Mouse (Mus musculus) intestine, embryonic 14.5 days (tissue): ENCODE measurements at regions not wholly inside any gene's neighbourhood (a gene's known extent, or its start where the extent isn't known, plus 50 kb on each side); places are given as distances from the start of the nearest gene placed in this dataset.
A peak's percentile ranks its signal among the peaks of the same experiment; 100 is the strongest.

Experiments used
- ATAC-seq: fragments of 200-750 bp; cut with Nextera tagmentation; replicated peaks from 2 replicates; pipeline ENCODE4 v1.8.0; 2017; ENCODE audit warnings: low read depth, moderate number of reproducible peaks, moderate TSS enrichment, moderate library complexity; ENCODE audit not compliant: low FRiP score, low TSS enrichment
- DNase-seq: peaks from one replicate; pipeline ENCODE4 v3.0.0-alpha.2; 2018; ENCODE audit warnings: low spot score
- H3K27ac ChIP-seq: fragments of 300-500 bp; sonication (generic); 2 replicates; pipeline ENCODE4 v1.5.1; 2014; ENCODE audit warnings: low read depth, mild to moderate bottlenecking, control low read depth
- H3K27me3 ChIP-seq: fragments of 300-500 bp; sonication (generic); replicated peaks from 2 replicates; pipeline ENCODE4 v1.6.1; 2014; ENCODE audit warnings: low read length, control low read depth; ENCODE audit not compliant: control insufficient read depth, insufficient read depth
- H3K36me3 ChIP-seq: fragments of 300-500 bp; sonication (generic); 2 replicates; pipeline ENCODE4 v1.6.1; 2014; ENCODE audit warnings: low read length, control low read depth; ENCODE audit not compliant: control insufficient read depth, insufficient read depth
- H3K4me1 ChIP-seq: fragments of 300-500 bp; sonication (generic); replicated peaks from 2 replicates; pipeline ENCODE4 v1.6.1; 2014; ENCODE audit warnings: low read length, control low read depth, mixed read lengths; ENCODE audit not compliant: control insufficient read depth, insufficient read depth
- H3K4me2 ChIP-seq: fragments of 300-500 bp; sonication (generic); 2 replicates; pipeline ENCODE4 v1.6.1; 2014; ENCODE audit warnings: low read length
- H3K4me3 ChIP-seq: fragments of 300-500 bp; sonication (generic); 2 replicates; pipeline ENCODE4 v1.5.1; 2014; ENCODE audit warnings: low read depth, low read length, control low read depth, mixed read lengths
- H3K9ac ChIP-seq: fragments of 300-500 bp; sonication (generic); 2 replicates; pipeline ENCODE4 v1.6.1; 2014; ENCODE audit warnings: mild to moderate bottlenecking, low read length
- H3K9me3 ChIP-seq: fragments of 300-500 bp; sonication (generic); 2 replicates; pipeline ENCODE4 v1.6.1; 2016; ENCODE audit warnings: low read length, control low read depth; ENCODE audit not compliant: control insufficient read depth
- WGBS: fragments of 180-500 bp; shearing (Covaris S2); extraction: QIAGEN DNeasy Blood & Tissue Kit; methylation state at CpG from one replicate; pipeline ENCODE4 v1.1.7; 2014; 5-methylcytosine and 5-hydroxymethylcytosine counted together

GRCm38 (mm10) chr13:102591803-102592537, 101.4 kb upstream of the Cd180 start:
- ATAC-seq (no peak), DNase-seq (peak; percentile 45)
- Histone ChIP-seq H3K4me1 (peaks cover 40% of the 10 kb centered on the region; the same call in 1 of the 2 replicates), H3K9ac (no peak overlapping the region), H3K36me3 (no peaks in the 10 kb centered on the region), H3K9me3 (no peaks in the 10 kb centered on the region), H3K27me3 (no peaks in the 10 kb centered on the region), H3K27ac (no peak overlapping the region), H3K4me3 (no peak overlapping the region), H3K4me2 (no peak overlapping the region)
- WGBS, result 69% methylated on average over 4 of the region's 4 CpGs

GRCm38 (mm10) chr13:102593405-102594200, 99.8 kb upstream of the Cd180 start:
- Histone ChIP-seq H3K27ac (no peak overlapping the region), H3K9me3 (no peaks in the 10 kb centered on the region), H3K9ac (no peak overlapping the region), H3K4me1 (peaks cover 37% of the 10 kb centered on the region; the same call in 1 of the 2 replicates), H3K4me3 (no peak overlapping the region), H3K27me3 (no peaks in the 10 kb centered on the region), H3K4me2 (no peak overlapping the region), H3K36me3 (no peaks in the 10 kb centered on the region)
- DNase-seq, result peak; percentile 41
- WGBS, result 91% methylated on average over 12 of the region's 12 CpGs
- no peak for ATAC-seq

DNA sequence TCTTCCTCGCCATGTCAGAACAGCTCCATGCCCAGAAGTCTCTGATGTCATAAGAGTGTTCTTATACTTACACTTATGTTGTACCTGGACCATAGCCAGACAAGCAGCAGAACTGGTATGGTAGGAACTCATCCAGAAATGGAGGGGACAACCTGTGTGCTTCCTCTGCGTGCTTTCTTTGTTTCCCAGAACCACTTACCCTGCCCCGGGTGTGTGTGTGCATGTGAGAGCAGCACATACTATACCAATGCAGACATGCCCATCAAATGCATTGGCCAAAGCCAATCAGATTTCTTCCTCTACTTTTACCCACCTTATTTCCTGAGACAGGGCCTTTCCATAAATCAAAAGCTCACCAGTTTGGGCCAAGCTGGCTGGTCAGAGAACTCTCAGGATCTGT, 99.2 kb upstream of the Cd180 start:
- no peaks in the 10 kb centered on the region for H3K27me3 ChIP-seq
- 95% methylated on average over 3 of the region's 3 CpGs for WGBS
- no peak overlapping the region for H3K4me3 ChIP-seq
- ATAC-seq (no peak), DNase-seq (peak; percentile 33)
- no peak overlapping the region for H3K27ac ChIP-seq
- no peak overlapping the region for H3K4me2 ChIP-seq
- H3K36me3 ChIP-seq, result no peaks in the 10 kb centered on the region
- H3K9ac ChIP-seq, result no peak overlapping the region
- no peaks in the 10 kb centered on the region for H3K9me3 ChIP-seq
- H3K4me1 ChIP-seq, result peaks cover 31% of the 10 kb centered on the region; the same call in 1 of the 2 replicates

GRCm38 (mm10) chr13:102595602-102596001, 97.8 kb upstream of the Cd180 start:
- 79% methylated on average over 5 of the region's 5 CpGs for WGBS
- no peak overlapping the region for H3K9ac ChIP-seq

GRCm38 (mm10) chr13:102596101-102596500, 97.3 kb upstream of the Cd180 start:
- Histone ChIP-seq H3K4me2 (no peak overlapping the region), H3K27me3 (no peaks in the 10 kb centered on the region), H3K4me3 (no peak overlapping the region), H3K4me1 (peaks cover 14% of the 10 kb centered on the region; the same call in 1 of the 2 replicates), H3K27ac (no peak overlapping the region), H3K36me3 (no peaks in the 10 kb centered on the region), H3K9ac (no peak overlapping the region), H3K9me3 (no peaks in the 10 kb centered on the region)
- WGBS, result 89% methylated on average over 2 of the region's 2 CpGs
- DNase-seq, result no peak
- no peak for ATAC-seq

More at GRCm38 (mm10) chr13:102595602-102596001, 97.8 kb upstream of the Cd180 start:
- Histone ChIP-seq H3K4me1 (peaks cover 17% of the 10 kb centered on the region; the same call in 1 of the 2 replicates), H3K9me3 (no peaks in the 10 kb centered on the region), H3K27me3 (no peaks in the 10 kb centered on the region), H3K27ac (no peak overlapping the region), H3K36me3 (no peaks in the 10 kb centered on the region), H3K4me2 (no peak overlapping the region), H3K4me3 (no peak overlapping the region)
- no peak for DNase-seq
- no peak for ATAC-seq

GRCm38 (mm10) chr13:102598181-102598580, 95.2 kb upstream of the Cd180 start:
- ATAC-seq (no peak), DNase-seq (no peak)

GRCm38 (mm10) chr13:102599602-102600001, 93.8 kb upstream of the Cd180 start:
- Histone ChIP-seq H3K27ac (no peak overlapping the region), H3K4me3 (no peak overlapping the region), H3K36me3 (no peaks in the 10 kb centered on the region), H3K4me2 (no peak overlapping the region), H3K9ac (no peak overlapping the region), H3K27me3 (no peaks in the 10 kb centered on the region), H3K4me1 (0 out of 2 replicates have a peak, but pooled peaks cover 2% of the 10 kb centered on the region), H3K9me3 (no peaks in the 10 kb centered on the region)
- ATAC-seq (0 out of 2 replicates have a peak, but pooled peaks have one; percentile 36), DNase-seq (no peak)
- 25% methylated on average over 3 of the region's 3 CpGs for WGBS

More at GRCm38 (mm10) chr13:102598181-102598580, 95.2 kb upstream of the Cd180 start:
- H3K4me3 ChIP-seq, result no peak overlapping the region
- no peaks in the 10 kb centered on the region for H3K36me3 ChIP-seq
- no peaks in the 10 kb centered on the region for H3K27me3 ChIP-seq
- 85% methylated on average over 5 of the region's 5 CpGs for WGBS
- H3K4me1 ChIP-seq, result 0 out of 2 replicates have a peak, but pooled peaks cover 3% of the 10 kb centered on the region
- no peaks in the 10 kb centered on the region for H3K9me3 ChIP-seq
- H3K4me2 ChIP-seq, result no peak overlapping the region
- H3K27ac ChIP-seq, result no peak overlapping the region
- no peak overlapping the region for H3K9ac ChIP-seq

DNA sequence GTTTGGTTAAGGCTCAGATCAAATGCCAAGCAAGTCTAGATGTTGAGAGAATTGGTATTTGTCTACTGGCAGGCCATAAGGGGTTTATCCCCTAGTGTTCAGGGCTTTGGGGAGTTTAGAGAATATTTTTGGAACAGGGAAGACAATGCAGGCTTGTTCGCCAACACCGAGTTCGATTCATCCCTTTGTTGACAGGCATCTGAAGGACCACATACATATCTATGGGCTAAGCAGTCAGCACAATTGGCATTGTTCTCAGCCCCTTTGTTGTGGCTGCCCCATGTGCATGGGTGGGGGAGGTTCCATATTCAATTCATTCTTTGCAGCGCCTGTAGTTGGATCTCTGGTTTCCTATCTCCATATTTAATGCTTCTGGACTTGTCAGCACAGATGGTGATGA, 93.3 kb upstream of the Cd180 start:
- Histone ChIP-seq H3K27ac (0 out of 2 replicates have a peak overlapping the region, but pooled peaks have one; percentile 14), H3K4me2 (no peak overlapping the region), H3K9ac (no peak overlapping the region), H3K27me3 (no peaks in the 10 kb centered on the region), H3K36me3 (no peaks in the 10 kb centered on the region), H3K4me3 (no peak overlapping the region), H3K4me1 (no peaks in the 10 kb centered on the region), H3K9me3 (no peaks in the 10 kb centered on the region)
- WGBS, result 71% methylated on average over 4 of the region's 4 CpGs
- no peak for ATAC-seq
- no peak for DNase-seq
